Mouse (Mus musculus): ENCODE measurements at regions not wholly inside any gene's neighbourhood (a gene's known extent, or its start where the extent isn't known, plus 50 kb on each side); places are given as distances from the start of the nearest gene placed in this dataset.

DNA sequence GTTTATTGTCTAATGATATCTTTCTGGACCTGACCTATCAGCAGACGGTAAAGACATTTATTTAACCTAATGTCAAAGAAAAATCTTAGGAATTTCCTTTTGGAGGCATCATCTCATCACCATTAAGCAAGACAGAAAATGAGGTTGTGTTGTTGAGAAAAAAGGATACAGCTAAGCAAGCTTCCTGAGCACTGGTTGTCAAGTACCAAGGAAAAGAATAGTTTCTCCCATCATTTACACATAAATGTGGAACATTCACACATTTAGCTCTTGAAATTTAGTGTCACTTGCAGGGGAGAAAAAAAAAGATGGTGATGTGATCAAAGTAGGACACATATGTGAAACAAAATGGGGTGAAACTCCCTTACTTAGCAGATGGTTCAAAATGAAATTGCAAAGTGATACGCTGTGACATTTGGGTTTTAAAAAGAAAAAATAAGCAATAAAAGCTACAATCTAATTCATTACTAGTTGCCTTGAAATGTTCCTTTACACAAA is 157.7 kb upstream of the 1700009N14Rik start:
- WGBS, result 66% methylated on average over 2 of the region's 2 CpGs
- no peaks in the 10 kb centered on the region for H3K36me3 ChIP-seq (replicated peaks; ENCODE audit: control insufficient read depth, insufficient read depth, low read length)

DNA sequence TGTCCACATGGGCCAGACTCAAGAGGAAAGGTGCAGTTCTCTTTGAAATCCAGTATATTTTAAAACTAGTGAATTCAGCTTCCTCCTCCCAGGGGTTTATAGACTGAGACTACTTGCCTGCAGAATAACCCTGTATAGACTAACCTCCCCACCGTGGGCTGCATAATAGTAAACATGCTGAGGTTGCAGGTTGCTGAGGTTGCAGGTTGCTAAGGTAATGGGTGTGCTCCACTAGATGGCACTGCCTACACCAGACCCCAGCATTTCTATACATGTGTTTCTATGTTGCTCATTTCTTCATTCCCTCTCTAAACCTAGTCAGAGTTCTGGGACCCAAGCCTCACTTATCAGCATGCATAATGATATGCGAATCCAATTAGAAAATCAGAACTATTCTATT is 140.0 kb upstream of the 1700009N14Rik start:
- no peaks in the 10 kb centered on the region for H3K36me3 ChIP-seq (replicated peaks; ENCODE audit: control insufficient read depth, insufficient read depth, low read length)
- no peak overlapping the region for H3K27ac ChIP-seq (ENCODE audit: low read depth)
- H3K27me3 ChIP-seq (ENCODE audit: control insufficient read depth, insufficient read depth, low read length), result no peaks in the 10 kb centered on the region
- H3K4me1 ChIP-seq (ENCODE audit: control insufficient read depth, insufficient read depth), result no peaks in the 10 kb centered on the region
- H3K4me3 ChIP-seq (ENCODE audit: low read depth, low read length), result no peak overlapping the region
- DNase-seq (ENCODE audit: low spot score), result peak; percentile 18
- TF ChIP-seq EP300 (IDR thresholded peaks at IDR 0.05; ENCODE audit: low read depth) (no peak), CTCF (IDR thresholded peaks at IDR 0.05; ENCODE audit: low read depth) (peak; percentile 47)
- no peak for ATAC-seq (ENCODE audit: insufficient read depth, low read depth)
- no peak overlapping the region for H3K4me2 ChIP-seq (ENCODE audit: low read depth, low read length)
- no peaks in the 10 kb centered on the region for H3K9me3 ChIP-seq (replicated peaks; ENCODE audit: control insufficient read depth, low read length)
- 21% methylated on average over 2 of the region's 2 CpGs for WGBS
- H3K9ac ChIP-seq (replicated peaks; ENCODE audit: low read depth, low read length), result no peak overlapping the region

More for the DNA sequence above, 157.7 kb upstream of the 1700009N14Rik start:
- no peaks in the 10 kb centered on the region for H3K9me3 ChIP-seq (replicated peaks; ENCODE audit: control insufficient read depth, low read length)
- ATAC-seq (ENCODE audit: insufficient read depth, low read depth) (no peak), DNase-seq (ENCODE audit: low spot score) (no peak)
- H3K4me2 ChIP-seq (ENCODE audit: low read depth, low read length), result no peak overlapping the region
- H3K4me1 ChIP-seq (ENCODE audit: control insufficient read depth, insufficient read depth), result no peaks in the 10 kb centered on the region
- no peak overlapping the region for H3K27ac ChIP-seq (ENCODE audit: low read depth)
- H3K9ac ChIP-seq (replicated peaks; ENCODE audit: low read depth, low read length), result no peak overlapping the region
- H3K4me3 ChIP-seq (ENCODE audit: low read depth, low read length), result no peak overlapping the region
- no peaks in the 10 kb centered on the region for H3K27me3 ChIP-seq (ENCODE audit: control insufficient read depth, insufficient read depth, low read length)
- no peak for TF ChIP-seq CTCF (IDR thresholded peaks at IDR 0.05; ENCODE audit: low read depth)
- TF ChIP-seq EP300 (IDR thresholded peaks at IDR 0.05; ENCODE audit: low read depth), result no peak

DNA sequence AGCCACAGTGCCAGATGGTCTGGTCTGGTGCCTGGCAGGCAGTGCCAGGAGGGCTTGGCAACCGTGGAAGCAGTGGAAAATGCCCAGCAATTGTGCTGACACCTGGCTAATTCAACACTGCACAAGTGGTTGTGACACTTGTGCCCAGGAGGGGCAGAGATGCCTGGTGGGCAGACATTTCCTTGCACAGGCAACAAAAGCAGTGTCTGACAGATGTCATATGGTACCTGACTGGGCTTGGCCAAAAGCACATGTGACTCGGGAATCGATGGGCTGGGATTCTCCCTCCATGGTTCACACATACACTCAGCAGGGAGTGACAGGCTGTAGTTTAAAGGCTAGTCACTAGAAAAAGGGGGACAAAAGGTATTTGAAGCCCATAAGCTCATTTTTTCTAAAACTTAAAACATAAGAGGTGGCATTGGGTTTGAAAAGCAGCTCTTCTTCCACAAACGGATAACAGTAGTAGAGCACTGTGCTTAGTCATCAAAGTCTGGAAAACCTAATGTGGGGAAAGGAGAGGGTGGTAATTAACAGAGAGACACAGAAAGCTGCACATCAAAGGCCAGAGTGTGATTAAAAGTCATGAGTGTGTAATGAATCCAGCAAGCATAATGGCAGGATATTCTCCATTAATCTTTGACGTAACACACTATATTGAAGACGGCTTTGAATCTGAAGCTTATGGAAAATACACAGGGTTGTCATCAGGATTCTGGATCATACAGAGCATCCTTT is 105.5 kb upstream of the 1700009N14Rik start:
- DNase-seq (ENCODE audit: low spot score) (no peak), ATAC-seq (ENCODE audit: insufficient read depth, low read depth) (no peak)
- no peaks in the 10 kb centered on the region for H3K4me1 ChIP-seq (ENCODE audit: control insufficient read depth, insufficient read depth)
- no peaks in the 10 kb centered on the region for H3K27me3 ChIP-seq (ENCODE audit: control insufficient read depth, insufficient read depth, low read length)
- H3K27ac ChIP-seq (ENCODE audit: low read depth), result no peak overlapping the region
- no peaks in the 10 kb centered on the region for H3K36me3 ChIP-seq (replicated peaks; ENCODE audit: control insufficient read depth, insufficient read depth, low read length)
- no peak overlapping the region for H3K4me3 ChIP-seq (ENCODE audit: low read depth, low read length)
- TF ChIP-seq CTCF (IDR thresholded peaks at IDR 0.05; ENCODE audit: low read depth) (no peak), EP300 (IDR thresholded peaks at IDR 0.05; ENCODE audit: low read depth) (no peak)
- no peak overlapping the region for H3K4me2 ChIP-seq (ENCODE audit: low read depth, low read length)
- WGBS, result 78% methylated on average over 6 of the region's 6 CpGs
- H3K9ac ChIP-seq (replicated peaks; ENCODE audit: low read depth, low read length), result no peak overlapping the region
- H3K9me3 ChIP-seq (replicated peaks; ENCODE audit: control insufficient read depth, low read length), result no peaks in the 10 kb centered on the region

DNA sequence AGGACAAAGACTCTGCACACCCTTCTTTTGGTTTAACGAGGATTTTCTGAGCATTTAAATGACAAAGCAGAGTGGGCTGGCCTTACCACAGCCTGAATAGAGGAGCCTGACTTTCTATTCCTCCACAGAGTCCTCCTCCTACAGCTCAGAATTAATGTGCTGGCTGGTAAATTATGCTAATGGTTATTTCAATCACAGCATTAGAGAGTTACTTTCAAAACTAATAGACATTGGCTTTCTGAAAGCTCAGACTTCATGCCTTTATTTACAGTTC is 105.0 kb upstream of the 1700009N14Rik start:
- H3K4me2 ChIP-seq (ENCODE audit: low read depth, low read length), result no peak overlapping the region
- no peak overlapping the region for H3K4me3 ChIP-seq (ENCODE audit: low read depth, low read length)
- no peaks in the 10 kb centered on the region for H3K36me3 ChIP-seq (replicated peaks; ENCODE audit: control insufficient read depth, insufficient read depth, low read length)
- H3K27ac ChIP-seq (ENCODE audit: low read depth), result no peak overlapping the region
- WGBS, result 35% methylated on average over 1 of the region's 1 CpGs
- no peak overlapping the region for H3K9ac ChIP-seq (replicated peaks; ENCODE audit: low read depth, low read length)
- ATAC-seq (ENCODE audit: insufficient read depth, low read depth), result no peak
- H3K9me3 ChIP-seq (replicated peaks; ENCODE audit: control insufficient read depth, low read length), result no peaks in the 10 kb centered on the region
- no peaks in the 10 kb centered on the region for H3K4me1 ChIP-seq (ENCODE audit: control insufficient read depth, insufficient read depth)
- H3K27me3 ChIP-seq (ENCODE audit: control insufficient read depth, insufficient read depth, low read length), result no peaks in the 10 kb centered on the region
- TF ChIP-seq CTCF (IDR thresholded peaks at IDR 0.05; ENCODE audit: low read depth), result no peak
- TF ChIP-seq EP300 (IDR thresholded peaks at IDR 0.05; ENCODE audit: low read depth), result no peak
- DNase-seq (ENCODE audit: low spot score), result no peak

DNA sequence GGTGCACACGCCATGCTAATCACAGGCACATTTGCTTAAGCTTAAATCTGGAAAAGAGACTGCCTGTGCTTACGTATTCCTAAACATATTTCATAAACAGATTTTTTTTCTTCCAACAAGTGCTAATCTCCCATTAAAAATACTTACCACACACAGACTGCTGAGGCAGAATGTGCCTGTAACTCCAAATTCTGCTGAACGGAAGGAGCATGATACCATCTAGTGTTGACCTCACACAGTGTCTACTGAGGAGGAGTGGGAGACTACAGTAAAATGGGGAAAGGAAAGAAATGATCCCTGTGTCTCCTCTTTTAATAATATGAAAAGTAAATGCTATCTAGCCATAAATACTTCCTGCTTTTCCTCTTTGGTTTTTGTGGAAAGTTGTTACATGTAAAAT is 81.9 kb upstream of the 1700009N14Rik start:
- Histone ChIP-seq H3K4me1 (ENCODE audit: control insufficient read depth, insufficient read depth) (no peaks in the 10 kb centered on the region), H3K27me3 (ENCODE audit: control insufficient read depth, insufficient read depth, low read length) (no peaks in the 10 kb centered on the region), H3K9me3 (replicated peaks; ENCODE audit: control insufficient read depth, low read length) (no peaks in the 10 kb centered on the region), H3K36me3 (replicated peaks; ENCODE audit: control insufficient read depth, insufficient read depth, low read length) (no peaks in the 10 kb centered on the region), H3K27ac (ENCODE audit: low read depth) (no peak overlapping the region), H3K9ac (replicated peaks; ENCODE audit: low read depth, low read length) (no peak overlapping the region), H3K4me3 (ENCODE audit: low read depth, low read length) (no peak overlapping the region), H3K4me2 (ENCODE audit: low read depth, low read length) (no peak overlapping the region)
- ATAC-seq (ENCODE audit: insufficient read depth, low read depth) (no peak), DNase-seq (ENCODE audit: low spot score) (no peak)
- TF ChIP-seq CTCF (IDR thresholded peaks at IDR 0.05; ENCODE audit: low read depth) (0 out of 2 replicates have a peak, but pooled peaks have one; percentile 4), EP300 (IDR thresholded peaks at IDR 0.05; ENCODE audit: low read depth) (no peak)
- WGBS, result 73% methylated on average over 3 of the region's 3 CpGs

DNA sequence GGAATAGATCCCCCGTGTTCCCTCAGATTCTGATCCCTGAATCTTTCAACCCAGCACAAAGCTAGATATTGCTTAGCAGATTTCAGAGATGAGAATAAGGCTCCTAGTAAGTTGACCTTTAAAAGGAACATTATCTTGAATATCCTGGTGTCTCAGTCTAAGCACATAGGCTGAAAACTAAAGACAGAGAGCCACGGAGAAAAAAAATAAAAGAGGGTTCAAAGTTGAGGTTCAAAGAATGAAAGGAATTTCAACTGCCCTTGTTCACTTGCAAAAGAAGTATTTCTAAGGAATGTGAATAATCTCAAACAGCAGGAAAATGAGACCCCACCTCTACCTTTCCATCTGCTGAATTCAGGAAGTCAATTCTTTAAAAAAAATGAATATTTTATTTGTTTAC is 69.3 kb upstream of the 1700009N14Rik start:
- Histone ChIP-seq H3K9me3 (replicated peaks; ENCODE audit: control insufficient read depth, low read length) (no peaks in the 10 kb centered on the region), H3K27me3 (ENCODE audit: control insufficient read depth, insufficient read depth, low read length) (no peaks in the 10 kb centered on the region), H3K27ac (ENCODE audit: low read depth) (no peak overlapping the region), H3K36me3 (replicated peaks; ENCODE audit: control insufficient read depth, insufficient read depth, low read length) (no peaks in the 10 kb centered on the region), H3K9ac (replicated peaks; ENCODE audit: low read depth, low read length) (no peak overlapping the region), H3K4me2 (ENCODE audit: low read depth, low read length) (no peak overlapping the region), H3K4me3 (ENCODE audit: low read depth, low read length) (no peak overlapping the region), H3K4me1 (ENCODE audit: control insufficient read depth, insufficient read depth) (no peaks in the 10 kb centered on the region)
- ATAC-seq (ENCODE audit: insufficient read depth, low read depth), result no peak
- WGBS, result 49% methylated on average over 2 of the region's 2 CpGs
- DNase-seq (ENCODE audit: low spot score), result no peak
- TF ChIP-seq EP300 (IDR thresholded peaks at IDR 0.05; ENCODE audit: low read depth), result no peak
- no peak for TF ChIP-seq CTCF (IDR thresholded peaks at IDR 0.05; ENCODE audit: low read depth)
